Mouse (Mus musculus): ENCODE measurements at regions not wholly inside any gene's neighbourhood (a gene's known extent, or its start where the extent isn't known, plus 50 kb on each side); places are given as distances from the start of the nearest gene placed in this dataset.

GRCm38 (mm10) chr5:120007738-120008137, 108.5 kb upstream of the Rbm19 start:
- no peak for TF ChIP-seq POLR2A (IDR thresholded peaks at IDR 0.05; ENCODE audit: insufficient read length, low read depth)
- TF ChIP-seq USF1 (IDR thresholded peaks at IDR 0.05; ENCODE audit: low read depth): no peak
- TF ChIP-seq CEBPB (IDR thresholded peaks at IDR 0.05; ENCODE audit: insufficient read depth, poor library complexity, severe bottlenecking): no peak
- TF ChIP-seq POLR2AphosphoS2 (IDR thresholded peaks at IDR 0.05; ENCODE audit: insufficient read length, low read depth): no peak
- TF ChIP-seq MAX (IDR thresholded peaks at IDR 0.05; ENCODE audit: low read depth): no peak
- TF ChIP-seq E2F4 (IDR thresholded peaks at IDR 0.05; ENCODE audit: insufficient read depth): no peak
- TF ChIP-seq TCF3 (IDR thresholded peaks at IDR 0.05; ENCODE audit: insufficient read length, low read depth): no peak
- no peak for TF ChIP-seq TCF12 (IDR thresholded peaks at IDR 0.05; ENCODE audit: insufficient read depth, poor library complexity, severe bottlenecking)
- TF ChIP-seq REST (IDR thresholded peaks at IDR 0.05; ENCODE audit: insufficient read depth, insufficient read length): no peak
- TF ChIP-seq MYOG (IDR thresholded peaks at IDR 0.05; ENCODE audit: control insufficient read depth in 1 of 3, insufficient read depth in 1 of 3, insufficient read length in 2 of 3, low read depth in 2 of 3): no peak
- TF ChIP-seq MYOD1 (IDR thresholded peaks at IDR 0.05; ENCODE audit: control insufficient read depth in 1 of 3, insufficient read length in 2 of 3, low read depth in 2 of 3): no peak
- no peak for TF ChIP-seq SRF (IDR thresholded peaks at IDR 0.05; ENCODE audit: control insufficient read depth, insufficient read length, low read depth)

All from myocyte (in vitro differentiated cells).